Mouse (Mus musculus) right cerebral cortex, postnatal 10 days (tissue): ENCODE measurements around the gene Ednra.

Source experiments
- DNase-seq, 2 experiments: peaks; one replicate each; pipeline ENCODE4 v3.0.0; 2021; ENCODE audit warnings: low spot score in 2 of 2

Gene Ednra

DNA sequence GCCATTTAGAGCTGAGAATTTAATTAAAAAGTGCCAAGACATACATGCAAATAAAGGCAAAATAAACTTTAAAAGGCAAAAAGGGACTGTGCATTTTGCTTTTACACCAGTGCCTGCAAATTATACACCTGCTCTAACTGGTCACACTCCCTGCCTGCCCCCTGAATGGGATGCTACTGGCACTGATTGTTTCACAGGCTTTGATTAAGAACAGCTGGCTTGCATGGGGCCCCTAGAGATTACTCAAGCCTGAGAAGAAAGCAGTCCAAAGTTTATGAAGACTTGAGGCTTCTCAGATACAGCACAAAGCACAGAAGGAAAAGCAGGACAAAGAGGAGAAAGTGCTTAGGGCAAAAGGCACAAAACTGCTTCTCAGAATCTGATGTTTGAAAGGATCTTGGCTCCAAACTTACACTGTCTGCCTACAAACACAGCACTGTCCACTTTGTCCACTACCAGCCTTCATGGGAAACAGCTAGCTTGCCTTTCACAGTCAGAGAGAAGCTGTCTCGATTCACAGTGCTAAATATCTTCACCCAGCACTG is 73.5 kb downstream of the Ednra start:
- DNase-seq = no peak

- no peak for DNase-seq
Measured at GRCm38 (mm10) chr8:77640093-77640839, 84.0 kb downstream of the Ednra start.

GRCm38 (mm10) chr8:77637593-77637992 is 86.7 kb downstream of the Ednra start:
- no peak for DNase-seq

- no peak for DNase-seq
Measured at GRCm38 (mm10) chr8:77634035-77634434, 90.2 kb downstream of the Ednra start.

- DNase-seq = no peak
Measured at GRCm38 (mm10) chr8:77633211-77633610, 91.1 kb downstream of the Ednra start.

- DNase-seq = no peak
Measured at GRCm38 (mm10) chr8:77630691-77631090, 93.6 kb downstream of the Ednra start.

DNA sequence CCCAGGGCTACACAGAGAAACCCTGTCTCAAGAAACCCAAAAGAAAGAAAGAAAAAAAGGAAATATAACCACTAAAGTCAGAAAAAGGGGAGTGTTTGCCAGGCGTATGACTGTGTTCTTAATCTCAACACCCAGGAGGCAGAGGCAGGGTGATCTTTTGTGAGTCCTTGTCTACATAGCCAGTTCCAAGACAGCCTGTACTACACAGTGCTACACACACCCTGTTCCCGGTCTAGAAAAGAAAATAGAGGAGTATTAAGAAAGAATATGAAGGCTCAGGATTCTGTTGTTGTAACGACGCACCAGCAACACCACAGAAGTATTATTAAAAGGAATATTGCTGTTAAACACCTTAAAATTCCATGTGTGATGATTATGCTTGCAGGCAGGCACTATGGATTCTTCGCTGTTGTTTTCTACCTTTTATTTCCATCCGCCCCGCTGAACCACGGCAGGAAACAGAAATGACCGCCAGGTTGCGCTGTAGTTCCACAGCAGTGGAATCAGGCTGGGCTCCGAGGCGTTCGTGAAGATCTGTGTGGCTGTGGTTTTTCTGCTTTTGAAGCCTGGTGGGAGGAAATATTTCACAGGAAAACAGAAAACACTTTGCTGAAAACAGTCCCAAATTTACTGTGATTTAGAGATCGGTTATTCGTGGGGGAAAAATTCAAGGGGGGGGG is 94.3 kb downstream of the Ednra start:
- DNase-seq = peak; percentile 83 to 91

DNA sequence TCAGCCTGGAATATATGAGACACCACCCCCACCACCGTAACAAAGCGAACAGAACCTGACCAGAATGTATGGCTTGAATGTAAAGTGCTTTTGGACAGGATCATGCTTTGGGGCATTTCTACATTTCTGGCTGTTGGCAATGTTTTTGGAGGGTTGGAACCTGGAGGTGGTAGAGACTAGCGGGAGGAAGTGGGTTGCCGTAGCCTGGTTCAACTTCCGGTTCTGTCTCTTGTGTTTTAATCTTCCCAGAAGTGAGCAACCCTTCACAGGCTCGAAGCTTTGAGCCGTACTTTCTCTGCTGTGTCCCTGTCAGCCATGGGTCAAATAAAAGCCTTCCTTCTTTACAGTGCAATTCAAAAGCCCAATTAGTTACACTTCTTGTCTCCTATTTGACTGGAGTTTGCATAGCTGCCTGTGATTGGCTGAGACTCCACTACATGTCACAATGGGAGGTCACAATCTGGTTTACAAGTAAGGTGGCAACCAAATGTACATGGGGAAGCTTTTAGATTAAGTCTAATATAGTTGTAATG is 100.5 kb downstream of the Ednra start:
- DNase-seq = no peak

GRCm38 (mm10) chr8:77617916-77618315 is 106.3 kb downstream of the Ednra start:
- peak; percentile 29 to 48 for DNase-seq
